19 mouse cellular contexts compared by ENCODE assay signal in genomic region chr11:52373841-52374240, GRCm38 (mm10). TPM values are rescaled to one million over a fixed set of nuclear protein-coding genes. Genes with fewer than 3 reads are reported as not detected.
A peak's percentile ranks its signal among the peaks of the same experiment; 100 is the strongest.
DNase-seq lines count a peak whose midpoint lies in the region; ATAC-seq and TF ChIP-seq lines count a peak whose summit lies in the region.
"Had no signal": no experiment of that assay in that cellular context is flagged by ENCODE, and none has a peak within 500 bp of the region (broad histone marks: within the 10 kb centered on the region; RNA-seq: fewer than 3 reads in every experiment).

No protein-coding gene starts in this region.

- no peak for ATAC-seq in heart, embryonic 12.5 days (ENCODE audit: insufficient number of reproducible peaks, low FRiP score)
- ATAC-seq in limb, embryonic 14.5 days (ENCODE audit: low FRiP score, low read depth) = no peak
- ATAC-seq: forebrain, embryonic 16.5 days; hindbrain, postnatal 0 days had no signal

- DNase-seq in heart, adult 11 months = peak; percentile 94
- no peak for DNase-seq in limb, embryonic 14.5 days (ENCODE audit: low spot score)
- no peak for DNase-seq in limb, embryonic 10.5 days (ENCODE audit: low spot score)
- DNase-seq in R1 (ENCODE audit: low read depth, low spot score) = peak; percentile 31
- no peak for DNase-seq in layer of hippocampus, adult 8-10 months (ENCODE audit: low spot score in 2 of 2)
- no peak for DNase-seq in layer of hippocampus, postnatal 10 days (ENCODE audit: low spot score in 2 of 2)
- DNase-seq: layer of hippocampus, adult 9-11 months had no signal

- no peak overlapping the region for H3K9ac ChIP-seq in heart, embryonic 12.5 days
- no peak overlapping the region for H3K9ac ChIP-seq in limb, embryonic 14.5 days (ENCODE audit: low read depth, low read length, severe bottlenecking)
- H3K9ac ChIP-seq: embryonic facial prominence, embryonic 13.5 days; hindbrain, embryonic 12.5 days; intestine, embryonic 15.5 days; limb, embryonic 12.5 days; liver, embryonic 15.5 days; lung, embryonic 14.5 days had no signal

- no peak for TF ChIP-seq CTCF in E14TG2a.4 (conservative IDR thresholded peaks at IDR 0.05; ENCODE audit: low read length)

- no peaks in the 10 kb centered on the region for H3K9me3 ChIP-seq in heart, embryonic 12.5 days (replicated peaks)
- no peaks in the 10 kb centered on the region for H3K9me3 ChIP-seq in limb, embryonic 14.5 days (ENCODE audit: control insufficient read depth, low read length)
- no peaks in the 10 kb centered on the region for H3K9me3 ChIP-seq in limb, embryonic 10.5 days (replicated peaks)
- H3K9me3 ChIP-seq in E14TG2a.4 (ENCODE audit: low read length) = no peaks in the 10 kb centered on the region
- H3K9me3 ChIP-seq: embryonic facial prominence, embryonic 13.5 days; hindbrain, embryonic 12.5 days; intestine, embryonic 15.5 days; limb, embryonic 12.5 days; liver, embryonic 15.5 days had no signal

- H3K4me1 ChIP-seq in heart, embryonic 12.5 days (replicated peaks) = peaks cover 42% of the 10 kb centered on the region
- peaks cover 11% of the 10 kb centered on the region for H3K4me1 ChIP-seq in limb, embryonic 14.5 days (ENCODE audit: control insufficient read depth, insufficient read depth, low read length)
- H3K4me1 ChIP-seq in limb, embryonic 10.5 days = 0 out of 2 replicates have a peak, but pooled peaks cover 5% of the 10 kb centered on the region
- peaks cover 75% of the 10 kb centered on the region for H3K4me1 ChIP-seq in E14TG2a.4 (replicated peaks; ENCODE audit: low read depth, low read length)

- no peak overlapping the region for H3K4me3 ChIP-seq in heart, embryonic 12.5 days
- H3K4me3 ChIP-seq in limb, embryonic 14.5 days (replicated peaks; ENCODE audit: low read length) = no peak overlapping the region
- no peak overlapping the region for H3K4me3 ChIP-seq in limb, embryonic 10.5 days
- H3K4me3 ChIP-seq in E14TG2a.4 (replicated peaks; ENCODE audit: low read length) = 0 out of 2 replicates have a peak overlapping the region, but pooled peaks have one; percentile 13
- H3K4me3 ChIP-seq: embryonic facial prominence, embryonic 13.5 days; hindbrain, embryonic 12.5 days; intestine, embryonic 15.5 days; limb, embryonic 12.5 days; liver, embryonic 15.5 days had no signal

- H3K4me2 ChIP-seq in heart, embryonic 12.5 days = no peak overlapping the region
- H3K4me2 ChIP-seq in limb, embryonic 14.5 days (replicated peaks; ENCODE audit: low read depth, low read length, severe bottlenecking) = no peak overlapping the region
- H3K4me2 ChIP-seq: embryonic facial prominence, embryonic 13.5 days; heart, embryonic 11.5 days; hindbrain, embryonic 12.5 days; intestine, embryonic 15.5 days; limb, embryonic 12.5 days; liver, embryonic 15.5 days; lung, embryonic 14.5 days had no signal

- H3K27ac ChIP-seq in heart, embryonic 12.5 days (ENCODE audit: poor library complexity, severe bottlenecking) = no peak overlapping the region
- H3K27ac ChIP-seq in limb, embryonic 14.5 days (replicated peaks; ENCODE audit: low read depth, low read length) = 0 out of 2 replicates have a peak overlapping the region, but pooled peaks have one; percentile 38
- no peak overlapping the region for H3K27ac ChIP-seq in limb, embryonic 10.5 days
- H3K27ac ChIP-seq: embryonic facial prominence, embryonic 13.5 days; hindbrain, embryonic 12.5 days; hindbrain, postnatal 0 days; intestine, embryonic 15.5 days; limb, embryonic 12.5 days; liver, embryonic 15.5 days; macrophage had no signal

- H3K36me3 ChIP-seq in heart, embryonic 12.5 days = peaks cover 49% of the 10 kb centered on the region
- H3K36me3 ChIP-seq in limb, embryonic 14.5 days (ENCODE audit: control insufficient read depth, insufficient read depth, low read length) = peaks cover 43% of the 10 kb centered on the region
- H3K36me3 ChIP-seq in limb, embryonic 10.5 days = peaks cover 47% of the 10 kb centered on the region
- H3K36me3 ChIP-seq in E14TG2a.4 (ENCODE audit: insufficient read depth, low read length) = peaks cover 69% of the 10 kb centered on the region

- no peaks in the 10 kb centered on the region for H3K27me3 ChIP-seq in heart, embryonic 12.5 days (replicated peaks)
- H3K27me3 ChIP-seq in limb, embryonic 14.5 days (ENCODE audit: control insufficient read depth, insufficient read depth, low read length) = no peaks in the 10 kb centered on the region
- H3K27me3 ChIP-seq in limb, embryonic 10.5 days (ENCODE audit: low read depth, poor library complexity, severe bottlenecking) = no peaks in the 10 kb centered on the region
- no peaks in the 10 kb centered on the region for H3K27me3 ChIP-seq in E14TG2a.4 (ENCODE audit: insufficient read depth, low read length)
- H3K27me3 ChIP-seq: embryonic facial prominence, embryonic 13.5 days; hindbrain, embryonic 12.5 days; intestine, embryonic 15.5 days; limb, embryonic 12.5 days; liver, embryonic 15.5 days had no signal

- WGBS in heart, embryonic 12.5 days = 88% methylated on average over 7 of the region's 7 CpGs
- WGBS in limb, embryonic 14.5 days = 65% methylated on average over 7 of the region's 7 CpGs
- 88% methylated on average over 7 of the region's 7 CpGs for WGBS in limb, embryonic 10.5 days

- TF ChIP-seq POLR2A in limb, embryonic 14.5 days (IDR thresholded peaks at IDR 0.05; ENCODE audit: borderline replicate concordance, extremely low read depth, insufficient read depth, insufficient read length) = no peak

RNA-seq across cellular contexts. Expression of gene Vdac1, which starts 13.2 kb away (rescaled TPM):
- 423 and 426 TPM in 2 replicates for polyA plus RNA-seq in heart, embryonic 12.5 days (2016; fragmentation: Nextera tagmentation; extraction: Ambion mirVana)
- polyA plus RNA-seq in limb, embryonic 14.5 days (2012; rRNA removed) = 157 and 158 TPM in 2 replicates
- 207 and 218 TPM in 2 replicates for polyA plus RNA-seq in limb, embryonic 14.5 days (2014; fragmentation: Nextera tagmentation; extraction: Ambion mirVana)
- polyA plus RNA-seq in limb, embryonic 10.5 days (2016; fragmentation: Nextera tagmentation; extraction: Ambion mirVana) = 203 and 211 TPM in 2 replicates
- total RNA-seq in layer of hippocampus, adult 8-10 months (2022) = 100 to 1,000 TPM; 508 to 527 (median 523) TPM
- total RNA-seq in layer of hippocampus, postnatal 10 days (2021) = 100 to 1,000 TPM; 546 to 556 TPM

RNA-seq across cellular contexts. Expression of gene 9530068E07Rik, which starts 22.4 kb away (rescaled TPM):
- polyA plus RNA-seq in heart, embryonic 12.5 days (2016; fragmentation: Nextera tagmentation; extraction: Ambion mirVana) = 234 and 246 TPM in 2 replicates
- 174 and 207 TPM in 2 replicates for polyA plus RNA-seq in limb, embryonic 14.5 days (2012; rRNA removed)
- polyA plus RNA-seq in limb, embryonic 14.5 days (2014; fragmentation: Nextera tagmentation; extraction: Ambion mirVana) = 202 and 213 TPM in 2 replicates
- polyA plus RNA-seq in limb, embryonic 10.5 days (2016; fragmentation: Nextera tagmentation; extraction: Ambion mirVana) = 157 and 163 TPM in 2 replicates
- total RNA-seq in layer of hippocampus, adult 8-10 months (2022) = 10 to 100 TPM; 58.9 to 64.5 (median 63.9) TPM
- total RNA-seq in layer of hippocampus, postnatal 10 days (2021) = 10 to 100 TPM; 78.7 to 81.4 TPM

Comparison
In these comparisons a context has a peak if more than half of its experiments do, and no peak if none do; other contexts are left out.
1. DNase-seq: peak in heart, adult 11 months (single experiment) and R1 (single experiment); none in limb, embryonic 14.5 days (single experiment), limb, embryonic 10.5 days (single experiment), layer of hippocampus, adult 8-10 months (0 of 2) and layer of hippocampus, postnatal 10 days (0 of 2).